Mouse (Mus musculus): ENCODE measurements at regions not wholly inside any gene's neighbourhood (a gene's known extent, or its start where the extent isn't known, plus 50 kb on each side); places are given as distances from the start of the nearest gene placed in this dataset.

DNA sequence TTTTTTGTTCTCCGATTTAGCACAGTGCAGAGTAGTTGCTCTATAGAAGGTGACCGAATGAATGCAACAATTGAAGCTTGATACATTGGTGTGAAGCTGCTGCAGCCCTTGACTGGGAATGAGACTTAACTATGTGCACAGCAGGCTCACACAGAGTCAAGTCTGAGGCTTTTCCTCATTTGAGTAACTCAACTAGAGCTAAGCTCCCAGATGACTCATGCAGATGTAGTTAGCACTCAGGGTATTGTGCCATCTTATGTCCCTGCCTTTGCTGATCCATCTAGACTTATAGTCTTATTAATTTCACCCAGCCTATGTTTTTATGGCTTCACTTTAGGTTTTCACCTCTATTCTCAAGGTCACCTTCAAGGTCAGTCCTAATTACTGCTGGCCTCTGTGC is 152.8 kb upstream of the Pgrmc2 start:
- Histone ChIP-seq H3K79me2 (ENCODE audit: control insufficient read depth, insufficient read depth, low read length) (no peaks in the 10 kb centered on the region), H3K4me1 (ENCODE audit: control insufficient read depth, insufficient read depth, low read length) (no peaks in the 10 kb centered on the region), H3K27ac (replicated peaks; ENCODE audit: insufficient read depth, low read depth, low read length) (no peak overlapping the region), H3K27me3 (ENCODE audit: control insufficient read depth, insufficient read depth, low read length) (no peaks in the 10 kb centered on the region), H3K9ac (ENCODE audit: low read depth, low read length) (no peak overlapping the region), H3K36me3 (ENCODE audit: control insufficient read depth, insufficient read depth, low read length) (no peaks in the 10 kb centered on the region), H3K4me3 (ENCODE audit: insufficient read depth, low read depth, low read length) (no peak overlapping the region)
- TF ChIP-seq CTCF (IDR thresholded peaks at IDR 0.05; ENCODE audit: low read depth, low read length) (no peak), POLR2A (IDR thresholded peaks at IDR 0.05; ENCODE audit: extremely low read depth, insufficient read depth, low read length) (no peak)
- DNase-seq (ENCODE audit: extremely low read depth, low read depth, low spot score): no peak
- WGBS: 97% methylated on average over 2 of the region's 2 CpGs

DNA sequence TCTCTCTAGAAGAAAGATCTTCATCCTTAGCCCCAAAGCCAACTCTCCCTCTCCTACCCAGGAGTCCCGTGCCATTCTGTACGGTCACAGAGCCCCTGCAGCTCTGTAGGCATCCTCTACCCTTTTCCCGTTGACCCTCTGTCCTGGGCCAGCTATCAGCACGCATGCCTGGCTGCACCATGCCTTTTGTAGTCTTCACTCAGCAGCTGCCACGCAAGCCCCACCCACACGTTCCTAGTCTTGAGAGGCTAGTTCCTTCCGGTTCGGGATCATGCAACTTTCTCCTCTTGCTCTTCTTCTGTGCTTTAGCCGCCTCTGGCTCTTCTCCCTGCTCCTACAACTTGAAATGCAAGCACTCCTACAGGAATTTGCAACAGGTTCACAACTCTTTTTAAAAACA is 152.1 kb upstream of the Pgrmc2 start:
- no peak overlapping the region for H3K27ac ChIP-seq (replicated peaks; ENCODE audit: insufficient read depth, low read depth, low read length)
- no peak overlapping the region for H3K9ac ChIP-seq (ENCODE audit: low read depth, low read length)
- no peaks in the 10 kb centered on the region for H3K27me3 ChIP-seq (ENCODE audit: control insufficient read depth, insufficient read depth, low read length)
- no peaks in the 10 kb centered on the region for H3K36me3 ChIP-seq (ENCODE audit: control insufficient read depth, insufficient read depth, low read length)
- TF ChIP-seq CTCF (IDR thresholded peaks at IDR 0.05; ENCODE audit: low read depth, low read length): no peak
- no peak for TF ChIP-seq POLR2A (IDR thresholded peaks at IDR 0.05; ENCODE audit: extremely low read depth, insufficient read depth, low read length)
- H3K4me1 ChIP-seq (ENCODE audit: control insufficient read depth, insufficient read depth, low read length): no peaks in the 10 kb centered on the region
- H3K4me3 ChIP-seq (ENCODE audit: insufficient read depth, low read depth, low read length): no peak overlapping the region
- DNase-seq (ENCODE audit: extremely low read depth, low read depth, low spot score): no peak
- WGBS: 59% methylated on average over 9 of the region's 9 CpGs
- no peaks in the 10 kb centered on the region for H3K79me2 ChIP-seq (ENCODE audit: control insufficient read depth, insufficient read depth, low read length)

DNA sequence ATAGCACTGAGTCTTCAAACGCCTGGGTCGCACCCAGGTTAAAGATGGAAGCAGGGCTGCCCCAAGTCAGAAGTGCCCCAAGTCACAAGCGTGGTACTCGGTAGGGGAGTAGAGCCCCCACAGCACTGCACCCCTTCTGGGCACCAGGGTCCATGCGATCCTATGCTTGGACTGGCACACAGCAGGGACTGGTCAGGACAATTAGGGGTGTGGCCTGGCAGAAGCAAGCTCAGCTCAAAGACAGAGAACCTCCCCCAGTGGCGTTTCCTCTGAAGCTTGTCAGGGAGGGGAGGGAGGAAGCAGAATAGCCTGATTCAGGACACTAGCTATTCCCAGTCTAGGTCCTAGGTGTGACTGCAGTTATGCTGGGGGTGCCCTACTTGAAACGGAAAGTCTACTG is 151.3 kb upstream of the Pgrmc2 start:
- no peak overlapping the region for H3K9ac ChIP-seq (ENCODE audit: low read depth, low read length)
- no peaks in the 10 kb centered on the region for H3K27me3 ChIP-seq (ENCODE audit: control insufficient read depth, insufficient read depth, low read length)
- no peak for DNase-seq (ENCODE audit: extremely low read depth, low read depth, low spot score)
- H3K36me3 ChIP-seq (ENCODE audit: control insufficient read depth, insufficient read depth, low read length): no peaks in the 10 kb centered on the region
- H3K79me2 ChIP-seq (ENCODE audit: control insufficient read depth, insufficient read depth, low read length): no peaks in the 10 kb centered on the region
- no peak overlapping the region for H3K4me3 ChIP-seq (ENCODE audit: insufficient read depth, low read depth, low read length)
- no peak overlapping the region for H3K27ac ChIP-seq (replicated peaks; ENCODE audit: insufficient read depth, low read depth, low read length)
- TF ChIP-seq POLR2A (IDR thresholded peaks at IDR 0.05; ENCODE audit: extremely low read depth, insufficient read depth, low read length) (no peak), CTCF (IDR thresholded peaks at IDR 0.05; ENCODE audit: low read depth, low read length) (no peak)
- 76% methylated on average over 7 of the region's 7 CpGs for WGBS
- no peaks in the 10 kb centered on the region for H3K4me1 ChIP-seq (ENCODE audit: control insufficient read depth, insufficient read depth, low read length)

DNA sequence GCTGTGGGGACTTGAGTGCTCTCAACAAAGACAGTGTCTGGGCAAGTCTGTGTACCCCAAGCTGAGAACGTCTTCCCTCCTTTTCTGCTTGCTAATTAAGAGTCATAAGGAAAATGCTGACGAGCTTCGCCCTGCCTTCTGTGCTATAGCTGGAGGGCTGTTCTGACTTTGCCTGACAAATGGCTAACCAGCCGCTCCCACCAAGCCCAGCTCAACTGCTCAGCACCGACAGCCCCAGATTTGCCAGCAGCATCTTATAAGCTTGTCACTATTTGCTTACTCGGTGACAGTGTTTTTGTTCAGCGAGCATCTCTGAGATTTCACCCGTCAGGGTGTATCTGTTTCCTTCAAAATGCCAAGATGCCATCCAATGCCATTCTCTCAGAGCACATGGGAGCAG is 150.6 kb upstream of the Pgrmc2 start:
- H3K36me3 ChIP-seq (ENCODE audit: control insufficient read depth, insufficient read depth, low read length): no peaks in the 10 kb centered on the region
- no peak overlapping the region for H3K27ac ChIP-seq (replicated peaks; ENCODE audit: insufficient read depth, low read depth, low read length)
- no peak overlapping the region for H3K9ac ChIP-seq (ENCODE audit: low read depth, low read length)
- no peaks in the 10 kb centered on the region for H3K27me3 ChIP-seq (ENCODE audit: control insufficient read depth, insufficient read depth, low read length)
- no peak for TF ChIP-seq CTCF (IDR thresholded peaks at IDR 0.05; ENCODE audit: low read depth, low read length)
- TF ChIP-seq POLR2A (IDR thresholded peaks at IDR 0.05; ENCODE audit: extremely low read depth, insufficient read depth, low read length): no peak
- DNase-seq (ENCODE audit: extremely low read depth, low read depth, low spot score): no peak
- H3K79me2 ChIP-seq (ENCODE audit: control insufficient read depth, insufficient read depth, low read length): no peaks in the 10 kb centered on the region
- H3K4me1 ChIP-seq (ENCODE audit: control insufficient read depth, insufficient read depth, low read length): no peaks in the 10 kb centered on the region
- WGBS: 92% methylated on average over 8 of the region's 8 CpGs
- H3K4me3 ChIP-seq (ENCODE audit: insufficient read depth, low read depth, low read length): no peak overlapping the region

DNA sequence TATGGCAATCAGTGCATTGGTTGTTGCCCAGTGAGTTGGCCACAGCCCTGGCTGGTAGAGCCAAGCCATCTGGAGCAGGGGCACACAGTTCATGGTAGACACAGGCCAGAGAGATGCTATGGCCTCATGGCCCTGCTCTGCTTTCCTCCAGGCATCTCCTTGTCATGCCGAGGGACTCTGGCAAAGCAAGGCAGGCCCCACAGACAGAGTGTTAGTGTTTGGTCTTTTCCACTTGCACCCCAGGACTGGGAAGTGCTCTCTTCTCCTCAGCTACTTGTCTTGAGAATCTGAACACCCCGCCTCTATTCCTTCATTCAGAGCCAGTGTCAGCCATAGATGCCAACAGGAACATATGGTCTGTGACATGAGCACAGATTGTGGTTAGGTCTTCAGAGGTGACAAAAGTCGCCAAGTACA is 148.1 kb upstream of the Pgrmc2 start:
- DNase-seq (ENCODE audit: extremely low read depth, low read depth, low spot score): no peak
- Histone ChIP-seq H3K4me1 (ENCODE audit: control insufficient read depth, insufficient read depth, low read length) (no peaks in the 10 kb centered on the region), H3K36me3 (ENCODE audit: control insufficient read depth, insufficient read depth, low read length) (no peaks in the 10 kb centered on the region), H3K27me3 (ENCODE audit: control insufficient read depth, insufficient read depth, low read length) (no peaks in the 10 kb centered on the region), H3K4me3 (ENCODE audit: insufficient read depth, low read depth, low read length) (no peak overlapping the region), H3K9ac (ENCODE audit: low read depth, low read length) (no peak overlapping the region), H3K27ac (replicated peaks; ENCODE audit: insufficient read depth, low read depth, low read length) (no peak overlapping the region), H3K79me2 (ENCODE audit: control insufficient read depth, insufficient read depth, low read length) (no peaks in the 10 kb centered on the region)
- TF ChIP-seq POLR2A (IDR thresholded peaks at IDR 0.05; ENCODE audit: extremely low read depth, insufficient read depth, low read length): no peak
- no peak for TF ChIP-seq CTCF (IDR thresholded peaks at IDR 0.05; ENCODE audit: low read depth, low read length)
- 92% methylated on average over 3 of the region's 3 CpGs for WGBS

DNA sequence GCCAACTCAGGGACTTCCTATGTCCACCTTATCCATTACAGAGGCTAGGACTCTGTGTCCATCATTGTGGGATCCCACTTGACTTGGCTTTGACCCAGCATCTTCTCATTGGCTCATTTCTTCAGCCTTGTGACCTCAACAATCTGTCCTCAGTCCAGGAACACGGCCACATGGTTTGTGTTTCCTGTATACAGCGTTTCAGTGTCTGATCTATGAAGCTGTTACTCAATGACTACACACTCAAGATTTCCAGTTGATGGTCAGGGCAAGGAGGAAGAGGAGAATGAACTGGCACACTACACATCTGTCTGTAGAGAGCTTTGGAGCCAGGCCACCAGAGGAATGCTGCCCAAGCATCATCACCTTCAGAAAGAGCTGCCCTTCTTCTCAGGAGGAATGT is 146.6 kb upstream of the Pgrmc2 start:
- Histone ChIP-seq H3K79me2 (ENCODE audit: control insufficient read depth, insufficient read depth, low read length) (no peaks in the 10 kb centered on the region), H3K27me3 (ENCODE audit: control insufficient read depth, insufficient read depth, low read length) (no peaks in the 10 kb centered on the region), H3K36me3 (ENCODE audit: control insufficient read depth, insufficient read depth, low read length) (no peaks in the 10 kb centered on the region), H3K4me3 (ENCODE audit: insufficient read depth, low read depth, low read length) (no peak overlapping the region), H3K4me1 (ENCODE audit: control insufficient read depth, insufficient read depth, low read length) (no peaks in the 10 kb centered on the region), H3K9ac (ENCODE audit: low read depth, low read length) (no peak overlapping the region), H3K27ac (replicated peaks; ENCODE audit: insufficient read depth, low read depth, low read length) (no peak overlapping the region)
- no peak for TF ChIP-seq POLR2A (IDR thresholded peaks at IDR 0.05; ENCODE audit: extremely low read depth, insufficient read depth, low read length)
- TF ChIP-seq CTCF (IDR thresholded peaks at IDR 0.05; ENCODE audit: low read depth, low read length): no peak
- WGBS: 55% methylated on average over 2 of the region's 2 CpGs
- DNase-seq (ENCODE audit: extremely low read depth, low read depth, low spot score): peak; percentile 3
